Mouse (Mus musculus): ENCODE results near the gene Mgst1.

GRCm38 (mm10) chr6:138095060-138095459, 45.1 kb upstream of the Mgst1 start:
- TF ChIP-seq CTCF (IDR thresholded peaks at IDR 0.05; ENCODE audit: borderline replicate concordance, insufficient read depth, low read length) (no peak), POLR2A (IDR thresholded peaks at IDR 0.05; ENCODE audit: low read depth, low read length) (no peak)
